Mouse (Mus musculus) E14TG2a.4 (cell line): Measurements from ENCODE around the gene Ppm1j.

Source experiments
- H3K27me3 ChIP-seq: 2 replicates; pipeline ENCODE4 v1.6.1; 2014; ENCODE audit warnings: low read length, control low read depth; ENCODE audit not compliant: insufficient read depth
- H3K36me3 ChIP-seq: 2 replicates; pipeline ENCODE4 v1.6.1; 2014; ENCODE audit warnings: low read length, control low read depth; ENCODE audit not compliant: insufficient read depth
- H3K4me1 ChIP-seq: replicated peaks from 2 replicates; pipeline ENCODE4 v1.6.1; 2014; ENCODE audit warnings: low read depth, low read length, control low read depth
- H3K4me3 ChIP-seq: replicated peaks from 2 replicates; pipeline ENCODE4 v1.5.1; 2014; ENCODE audit warnings: mild to moderate bottlenecking, low read length
- H3K9me3 ChIP-seq: 2 replicates; pipeline ENCODE4 v1.6.1; 2014; ENCODE audit warnings: low read length, control low read depth
- CTCF ChIP-seq: conservative IDR thresholded peaks from 2 replicates; pipeline ENCODE4 v1.5.1; 2014; ENCODE audit warnings: low read length
- NANOG ChIP-seq: IDR thresholded peaks from 2 replicates; pipeline ENCODE4 v1.6.1; 2014; ENCODE audit warnings: borderline replicate concordance, low read length, mixed read lengths
- POU5F1 ChIP-seq: IDR thresholded peaks from 2 replicates; pipeline ENCODE4 v1.6.1; 2014; ENCODE audit warnings: low read length, borderline replicate concordance

Gene Ppm1j

DNA sequence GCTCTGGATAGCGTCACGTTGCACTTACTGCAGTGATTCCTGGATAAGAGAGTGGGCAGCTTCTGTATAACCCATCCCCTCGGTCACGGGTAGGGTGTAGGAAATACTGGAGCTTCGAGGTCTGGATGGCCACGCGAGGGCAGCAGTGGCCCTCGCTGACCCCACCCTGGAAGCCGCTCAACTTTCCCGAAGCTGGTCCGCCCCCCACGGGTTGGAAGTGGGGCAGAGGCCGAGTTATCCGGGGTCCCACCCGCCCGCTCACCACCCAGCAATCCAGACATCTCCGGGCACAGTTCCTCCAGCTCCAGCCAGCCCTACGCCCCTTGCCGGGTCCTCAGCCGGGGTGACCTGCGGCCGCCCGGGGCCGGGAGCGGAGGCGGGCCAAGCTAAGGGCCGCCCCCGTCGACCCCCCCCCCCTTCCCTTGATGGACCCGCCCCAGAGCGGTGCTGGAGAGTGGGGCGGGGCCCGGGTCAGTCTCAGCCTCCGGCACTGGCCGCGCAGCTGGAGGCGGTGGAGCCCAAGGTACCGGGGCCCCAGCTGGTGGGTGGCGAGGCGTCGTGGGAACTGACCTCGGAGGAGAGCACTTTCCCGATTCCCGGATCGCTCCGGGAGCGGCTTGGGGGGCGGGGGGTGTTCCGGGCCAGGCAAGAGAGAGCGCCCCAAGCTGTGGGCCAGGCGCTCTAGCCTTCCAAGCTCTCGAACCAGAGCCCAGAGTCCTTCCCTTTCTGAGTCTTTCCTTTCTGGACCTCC lies 7.9 kb downstream of the Ppm1j start:
- TF ChIP-seq CTCF: 0 out of 2 replicates have a peak, but pooled peaks have one; percentile 3
- TF ChIP-seq POU5F1: no peak
- TF ChIP-seq NANOG: no peak
- Histone ChIP-seq H3K27me3 (0 out of 2 replicates have a peak, but pooled peaks cover 2% of the 10 kb centered on the region), H3K4me1 (peaks cover 84% of the 10 kb centered on the region)

DNA sequence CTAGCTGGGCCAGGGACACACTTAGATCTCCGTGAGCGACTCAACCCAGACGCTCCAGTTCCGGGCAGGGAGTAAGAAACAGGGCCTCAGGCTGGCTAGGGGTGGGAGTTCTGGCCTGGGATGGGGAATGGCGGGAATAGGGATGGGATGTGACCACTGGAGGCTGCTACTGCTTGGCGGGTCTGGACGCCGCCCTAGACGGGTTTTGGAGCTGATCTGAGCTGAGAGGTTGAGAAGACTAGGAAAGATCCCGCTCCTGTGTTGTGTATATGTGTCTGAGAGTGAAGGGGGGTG lies 8.4 kb downstream of the Ppm1j start:
- peaks cover 84% of the 10 kb centered on the region for H3K4me1 ChIP-seq
- H3K9me3 ChIP-seq: no peaks in the 10 kb centered on the region
- H3K27me3 ChIP-seq: 0 out of 2 replicates have a peak, but pooled peaks cover 2% of the 10 kb centered on the region
- H3K36me3 ChIP-seq: peaks cover 57% of the 10 kb centered on the region
- TF ChIP-seq CTCF (no peak), POU5F1 (no peak)
- peak overlapping the region; percentile 82 for H3K4me3 ChIP-seq

More for the DNA sequence above, 7.9 kb downstream of the Ppm1j start:
- H3K4me3 ChIP-seq: peak overlapping the region; percentile 82
- H3K9me3 ChIP-seq: no peaks in the 10 kb centered on the region
- peaks cover 56% of the 10 kb centered on the region for H3K36me3 ChIP-seq

DNA sequence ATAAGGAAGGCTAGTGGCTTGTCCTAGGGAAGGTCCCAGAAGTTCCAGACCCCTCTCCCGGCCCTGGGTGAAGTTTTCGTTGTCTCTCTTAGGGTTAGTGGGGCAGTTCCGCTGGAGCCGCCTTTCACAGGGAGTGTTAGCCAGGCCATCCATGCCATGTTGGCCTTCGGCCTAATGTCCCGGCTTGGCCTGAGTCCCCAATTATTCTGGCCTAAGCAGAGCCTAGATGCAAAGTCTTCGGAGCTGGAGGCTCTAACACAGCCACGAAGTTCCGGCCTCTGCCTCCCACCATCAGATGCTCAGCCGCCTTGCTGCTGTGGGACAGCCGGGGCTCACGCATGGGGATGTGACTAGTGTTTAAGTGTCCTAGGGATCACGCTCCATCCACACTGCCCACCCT lies 9.0 kb downstream of the Ppm1j start:
- H3K4me3 ChIP-seq: peak overlapping the region; percentile 82
- H3K36me3 ChIP-seq: peaks cover 62% of the 10 kb centered on the region
- H3K4me1 ChIP-seq: peaks cover 84% of the 10 kb centered on the region
- H3K9me3 ChIP-seq: no peaks in the 10 kb centered on the region
- no peak for TF ChIP-seq NANOG
- TF ChIP-seq CTCF: no peak
- TF ChIP-seq POU5F1: no peak
- 0 out of 2 replicates have a peak, but pooled peaks cover 2% of the 10 kb centered on the region for H3K27me3 ChIP-seq

- peak overlapping the region; percentile 82 for H3K4me3 ChIP-seq
These were observed 9.6 kb downstream of the Ppm1j start for GRCm38 (mm10) chr3:104790401-104790937.

GRCm38 (mm10) chr3:104791017-104791416 lies 10.2 kb downstream of the Ppm1j start:
- peaks cover 62% of the 10 kb centered on the region for H3K36me3 ChIP-seq
- peaks cover 84% of the 10 kb centered on the region for H3K4me1 ChIP-seq
- no peaks in the 10 kb centered on the region for H3K9me3 ChIP-seq
- 0 out of 2 replicates have a peak, but pooled peaks cover 2% of the 10 kb centered on the region for H3K27me3 ChIP-seq
- TF ChIP-seq NANOG: no peak
- no peak for TF ChIP-seq POU5F1
- no peak for TF ChIP-seq CTCF
- H3K4me3 ChIP-seq: peak overlapping the region; percentile 17; the same call in 1 of the 2 replicates

More at GRCm38 (mm10) chr3:104790401-104790937, 9.6 kb downstream of the Ppm1j start:
- H3K4me1 ChIP-seq: peaks cover 84% of the 10 kb centered on the region
- peaks cover 62% of the 10 kb centered on the region for H3K36me3 ChIP-seq
- H3K27me3 ChIP-seq: 0 out of 2 replicates have a peak, but pooled peaks cover 2% of the 10 kb centered on the region
- H3K9me3 ChIP-seq: no peaks in the 10 kb centered on the region
- TF ChIP-seq CTCF (no peak), NANOG (no peak), POU5F1 (no peak)

- Histone ChIP-seq H3K27me3 (0 out of 2 replicates have a peak, but pooled peaks cover 2% of the 10 kb centered on the region), H3K4me1 (peaks cover 89% of the 10 kb centered on the region), H3K9me3 (no peaks in the 10 kb centered on the region), H3K36me3 (peaks cover 62% of the 10 kb centered on the region), H3K4me3 (no peak overlapping the region)
- TF ChIP-seq POU5F1: no peak
- no peak for TF ChIP-seq NANOG
- TF ChIP-seq CTCF: no peak
These were observed 10.8 kb downstream of the Ppm1j start for GRCm38 (mm10) chr3:104791671-104792070.

- TF ChIP-seq CTCF (no peak), NANOG (no peak), POU5F1 (no peak)
- peaks cover 70% of the 10 kb centered on the region for H3K36me3 ChIP-seq
- no peaks in the 10 kb centered on the region for H3K9me3 ChIP-seq
- 0 out of 2 replicates have a peak, but pooled peaks cover 2% of the 10 kb centered on the region for H3K27me3 ChIP-seq
- H3K4me3 ChIP-seq: no peak overlapping the region
- H3K4me1 ChIP-seq: peaks cover 96% of the 10 kb centered on the region
These were observed 11.8 kb downstream of the Ppm1j start for GRCm38 (mm10) chr3:104792360-104793270.
